Mouse (Mus musculus): Measurements from ENCODE around the gene Tnfrsf21. TPM values are rescaled to one million over a fixed set of nuclear protein-coding genes. Genes with fewer than 3 reads are reported as not detected.

Gene Tnfrsf21
- polyA plus RNA-seq, 1 experiment from 2014 or later: 29.4 TPM

DNA sequence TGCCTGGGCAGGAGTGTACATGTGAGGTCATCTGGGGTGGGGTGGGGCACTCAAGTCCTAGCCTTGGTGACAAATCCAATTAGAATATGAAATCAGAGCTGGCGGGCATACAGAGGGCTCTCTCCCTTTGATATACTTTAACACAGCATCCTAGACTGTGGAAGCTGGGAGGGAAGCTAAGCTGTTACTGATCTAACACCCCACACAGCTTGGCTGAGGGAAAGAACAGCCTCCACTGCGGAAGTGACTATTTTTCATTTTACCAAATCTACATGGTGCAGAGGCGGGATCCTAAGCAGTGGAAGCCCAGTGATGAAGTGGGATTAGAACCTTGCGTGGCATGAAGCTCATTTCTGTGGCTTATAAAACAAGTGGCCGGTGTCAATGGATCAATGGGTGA is 4.7 kb downstream of the Tnfrsf21 start:
- Histone ChIP-seq H3K4me2 (no peak overlapping the region), H3K4me3 (ENCODE audit: low read depth, low read length) (no peak overlapping the region), H3K27me3 (ENCODE audit: control insufficient read depth, insufficient read depth, low read length) (no peaks in the 10 kb centered on the region), H3K9ac (ENCODE audit: low read length) (no peak overlapping the region), H3K36me3 (ENCODE audit: control insufficient read depth, insufficient read depth, low read length) (no peaks in the 10 kb centered on the region), H3K4me1 (ENCODE audit: control insufficient read depth, insufficient read depth, low read length) (no peaks in the 10 kb centered on the region), H3K27ac (ENCODE audit: low read depth, low read length) (no peak overlapping the region), H3K9me3 (ENCODE audit: control insufficient read depth, low read length) (no peaks in the 10 kb centered on the region)
- WGBS: 88% methylated on average over 5 of the region's 5 CpGs
- DNase-seq (ENCODE audit: low spot score, missing footprints): no peak
- no peak for ATAC-seq (ENCODE audit: low FRiP score)

DNA sequence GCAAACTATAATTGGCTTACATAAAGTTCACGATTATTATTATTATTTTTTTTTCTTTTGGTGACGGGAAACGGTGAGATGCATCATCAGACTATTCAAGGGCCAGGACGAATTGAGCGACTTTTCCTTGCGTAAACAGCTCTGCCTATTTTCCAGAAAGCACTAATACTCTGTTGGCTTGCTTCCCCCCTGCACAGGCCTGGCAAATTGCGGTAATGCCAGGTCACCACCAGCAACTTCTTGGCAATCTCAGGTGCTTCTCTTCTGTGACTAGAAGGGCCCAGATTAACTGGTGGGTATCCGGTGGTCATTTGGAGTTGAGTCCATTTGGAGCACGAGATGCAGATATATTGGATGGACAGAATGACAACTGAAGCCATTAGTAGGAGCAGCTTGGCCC is 5.7 kb downstream of the Tnfrsf21 start:
- ATAC-seq (ENCODE audit: low FRiP score) (no peak), DNase-seq (ENCODE audit: low spot score, missing footprints) (no peak)
- Histone ChIP-seq H3K36me3 (ENCODE audit: control insufficient read depth, insufficient read depth, low read length) (no peaks in the 10 kb centered on the region), H3K9ac (ENCODE audit: low read length) (no peak overlapping the region), H3K27me3 (ENCODE audit: control insufficient read depth, insufficient read depth, low read length) (no peaks in the 10 kb centered on the region), H3K9me3 (ENCODE audit: control insufficient read depth, low read length) (no peaks in the 10 kb centered on the region), H3K27ac (ENCODE audit: low read depth, low read length) (no peak overlapping the region), H3K4me3 (ENCODE audit: low read depth, low read length) (no peak overlapping the region), H3K4me2 (no peak overlapping the region), H3K4me1 (ENCODE audit: control insufficient read depth, insufficient read depth, low read length) (no peaks in the 10 kb centered on the region)
- WGBS: 93% methylated on average over 9 of the region's 9 CpGs

GRCm38 (mm10) chr17:43023637-43024217 is 7.4 kb downstream of the Tnfrsf21 start:
- DNase-seq (ENCODE audit: low spot score, missing footprints) (no peak), ATAC-seq (ENCODE audit: low FRiP score) (no peak)
- Histone ChIP-seq H3K27ac (ENCODE audit: low read depth, low read length) (no peak overlapping the region), H3K4me3 (ENCODE audit: low read depth, low read length) (no peak overlapping the region), H3K27me3 (ENCODE audit: control insufficient read depth, insufficient read depth, low read length) (no peaks in the 10 kb centered on the region), H3K9me3 (ENCODE audit: control insufficient read depth, low read length) (no peaks in the 10 kb centered on the region), H3K4me2 (no peak overlapping the region), H3K9ac (ENCODE audit: low read length) (no peak overlapping the region), H3K4me1 (ENCODE audit: control insufficient read depth, insufficient read depth, low read length) (no peaks in the 10 kb centered on the region), H3K36me3 (ENCODE audit: control insufficient read depth, insufficient read depth, low read length) (no peaks in the 10 kb centered on the region)
- WGBS: 88% methylated on average over 12 of the region's 12 CpGs

DNA sequence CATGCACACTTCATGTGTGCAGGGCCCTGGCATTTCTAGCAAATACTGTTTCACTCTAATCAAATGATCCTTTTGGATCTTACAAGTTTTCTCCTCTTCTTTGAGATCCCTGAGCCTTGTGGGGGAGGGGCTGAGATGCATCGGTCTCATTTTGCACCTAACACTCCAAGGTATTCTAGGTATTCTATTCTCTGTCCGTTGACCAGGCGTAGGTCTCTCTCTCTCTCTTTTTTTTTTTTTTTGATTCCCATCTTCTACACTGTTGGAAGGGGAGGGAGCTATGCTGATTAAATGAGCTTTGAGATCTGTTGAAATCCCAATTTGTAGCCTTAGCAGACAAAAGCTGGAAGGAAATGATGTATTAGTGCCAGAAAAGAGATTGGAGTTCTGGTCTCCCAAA is 8.2 kb downstream of the Tnfrsf21 start:
- Histone ChIP-seq H3K9ac (ENCODE audit: low read length) (no peak overlapping the region), H3K36me3 (ENCODE audit: control insufficient read depth, insufficient read depth, low read length) (no peaks in the 10 kb centered on the region), H3K27me3 (ENCODE audit: control insufficient read depth, insufficient read depth, low read length) (no peaks in the 10 kb centered on the region), H3K4me1 (ENCODE audit: control insufficient read depth, insufficient read depth, low read length) (no peaks in the 10 kb centered on the region), H3K27ac (ENCODE audit: low read depth, low read length) (no peak overlapping the region), H3K4me2 (no peak overlapping the region), H3K9me3 (ENCODE audit: control insufficient read depth, low read length) (no peaks in the 10 kb centered on the region), H3K4me3 (ENCODE audit: low read depth, low read length) (no peak overlapping the region)
- DNase-seq (ENCODE audit: low spot score, missing footprints) (no peak), ATAC-seq (ENCODE audit: low FRiP score) (no peak)
- 82% methylated on average over 3 of the region's 3 CpGs for WGBS

DNA sequence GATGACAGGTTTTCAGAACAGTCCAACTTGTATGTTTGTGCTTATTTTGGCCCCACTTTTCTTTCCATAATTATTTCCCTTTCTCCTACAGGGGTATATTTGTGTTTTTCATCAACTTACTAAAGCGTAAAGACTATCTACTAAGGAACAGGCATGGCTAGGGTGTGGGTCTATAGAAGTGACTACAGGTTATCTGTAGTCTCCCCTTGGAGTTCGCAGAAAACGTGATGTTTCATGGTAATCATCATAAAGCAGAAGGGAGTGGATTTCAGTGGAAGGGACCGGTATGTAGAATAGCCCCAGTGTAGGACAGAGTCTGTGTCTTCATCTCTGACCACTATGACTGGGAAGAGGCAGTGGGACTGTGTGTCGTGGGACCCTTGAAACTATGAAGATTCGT is 8.7 kb downstream of the Tnfrsf21 start:
- Histone ChIP-seq H3K36me3 (ENCODE audit: control insufficient read depth, insufficient read depth, low read length) (no peaks in the 10 kb centered on the region), H3K9me3 (ENCODE audit: control insufficient read depth, low read length) (no peaks in the 10 kb centered on the region), H3K27ac (ENCODE audit: low read depth, low read length) (no peak overlapping the region), H3K4me2 (no peak overlapping the region), H3K4me1 (ENCODE audit: control insufficient read depth, insufficient read depth, low read length) (no peaks in the 10 kb centered on the region), H3K9ac (ENCODE audit: low read length) (no peak overlapping the region), H3K4me3 (ENCODE audit: low read depth, low read length) (no peak overlapping the region), H3K27me3 (ENCODE audit: control insufficient read depth, insufficient read depth, low read length) (no peaks in the 10 kb centered on the region)
- WGBS: 91% methylated on average over 6 of the region's 6 CpGs
- peak; percentile 51 for DNase-seq (ENCODE audit: low spot score, missing footprints)
- no peak for ATAC-seq (ENCODE audit: low FRiP score)

GRCm38 (mm10) chr17:43025819-43026593 is 9.7 kb downstream of the Tnfrsf21 start:
- Histone ChIP-seq H3K4me1 (ENCODE audit: control insufficient read depth, insufficient read depth, low read length) (no peaks in the 10 kb centered on the region), H3K4me2 (no peak overlapping the region), H3K27me3 (ENCODE audit: control insufficient read depth, insufficient read depth, low read length) (no peaks in the 10 kb centered on the region), H3K9ac (ENCODE audit: low read length) (no peak overlapping the region), H3K4me3 (ENCODE audit: low read depth, low read length) (no peak overlapping the region), H3K36me3 (ENCODE audit: control insufficient read depth, insufficient read depth, low read length) (no peaks in the 10 kb centered on the region), H3K9me3 (ENCODE audit: control insufficient read depth, low read length) (no peaks in the 10 kb centered on the region), H3K27ac (ENCODE audit: low read depth, low read length) (no peak overlapping the region)
- DNase-seq (ENCODE audit: low spot score, missing footprints): no peak
- 94% methylated on average over 22 of the region's 22 CpGs for WGBS
- no peak for ATAC-seq (ENCODE audit: low FRiP score)

DNA sequence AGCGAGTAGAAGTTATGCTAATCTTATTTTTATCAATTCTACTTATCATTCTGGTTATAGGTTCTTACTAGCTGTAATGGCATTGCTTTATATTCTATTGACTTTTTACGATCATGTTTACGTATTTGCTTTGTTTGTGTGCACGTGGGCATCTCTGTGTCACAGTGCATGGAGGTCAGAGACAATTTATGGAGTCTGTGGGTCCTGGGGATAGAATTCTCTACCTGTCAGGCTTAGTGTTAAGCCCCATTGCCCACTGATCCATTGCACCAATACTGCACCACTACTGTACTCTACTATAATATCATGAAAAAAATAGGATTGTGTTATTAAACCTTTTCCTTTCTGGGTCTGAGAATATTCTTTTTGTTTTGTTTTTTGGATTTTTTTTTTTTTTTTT is 10.4 kb downstream of the Tnfrsf21 start:
- WGBS: 93% methylated on average over 4 of the region's 4 CpGs
- no peaks in the 10 kb centered on the region for H3K4me1 ChIP-seq (ENCODE audit: control insufficient read depth, insufficient read depth, low read length)
- ATAC-seq (ENCODE audit: low FRiP score): no peak

DNA sequence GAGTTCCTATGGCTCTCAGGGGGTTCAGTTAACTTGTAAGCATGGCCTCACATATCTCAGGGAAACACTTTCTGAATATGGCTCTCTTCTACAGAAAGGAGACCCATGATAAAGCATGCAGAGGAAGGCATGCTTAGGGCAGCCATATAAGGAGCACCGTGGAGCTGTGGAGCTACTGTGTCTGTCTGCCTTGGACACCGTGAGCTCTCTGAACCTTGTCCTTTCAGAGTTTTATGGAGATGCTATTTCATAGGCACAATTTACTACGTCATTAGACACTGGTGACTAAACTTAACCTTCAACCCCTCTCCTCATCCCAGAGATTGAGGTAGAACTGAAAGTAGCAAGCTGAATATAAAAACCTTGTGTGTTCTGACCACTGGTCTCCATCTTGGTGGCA is 13.2 kb downstream of the Tnfrsf21 start:
- no peak overlapping the region for H3K4me3 ChIP-seq (ENCODE audit: low read depth, low read length)
- no peaks in the 10 kb centered on the region for H3K27me3 ChIP-seq (ENCODE audit: control insufficient read depth, insufficient read depth, low read length)
- H3K4me1 ChIP-seq (ENCODE audit: control insufficient read depth, insufficient read depth, low read length): no peaks in the 10 kb centered on the region
- ATAC-seq (ENCODE audit: low FRiP score) (no peak), DNase-seq (ENCODE audit: low spot score, missing footprints) (no peak)
- no peak overlapping the region for H3K27ac ChIP-seq (ENCODE audit: low read depth, low read length)
- no peak overlapping the region for H3K4me2 ChIP-seq
- no peak overlapping the region for H3K9ac ChIP-seq (ENCODE audit: low read length)
- H3K9me3 ChIP-seq (ENCODE audit: control insufficient read depth, low read length): no peaks in the 10 kb centered on the region
- 97% methylated on average over 3 of the region's 3 CpGs for WGBS
- no peaks in the 10 kb centered on the region for H3K36me3 ChIP-seq (ENCODE audit: control insufficient read depth, insufficient read depth, low read length)

More for the DNA sequence above, 10.4 kb downstream of the Tnfrsf21 start:
- no peaks in the 10 kb centered on the region for H3K9me3 ChIP-seq (ENCODE audit: control insufficient read depth, low read length)
- no peak overlapping the region for H3K9ac ChIP-seq (ENCODE audit: low read length)
- no peaks in the 10 kb centered on the region for H3K36me3 ChIP-seq (ENCODE audit: control insufficient read depth, insufficient read depth, low read length)
- H3K4me3 ChIP-seq (ENCODE audit: low read depth, low read length): no peak overlapping the region
- H3K27ac ChIP-seq (ENCODE audit: low read depth, low read length): no peak overlapping the region
- H3K4me2 ChIP-seq: no peak overlapping the region
- no peak for DNase-seq (ENCODE audit: low spot score, missing footprints)
- no peaks in the 10 kb centered on the region for H3K27me3 ChIP-seq (ENCODE audit: control insufficient read depth, insufficient read depth, low read length)

DNA sequence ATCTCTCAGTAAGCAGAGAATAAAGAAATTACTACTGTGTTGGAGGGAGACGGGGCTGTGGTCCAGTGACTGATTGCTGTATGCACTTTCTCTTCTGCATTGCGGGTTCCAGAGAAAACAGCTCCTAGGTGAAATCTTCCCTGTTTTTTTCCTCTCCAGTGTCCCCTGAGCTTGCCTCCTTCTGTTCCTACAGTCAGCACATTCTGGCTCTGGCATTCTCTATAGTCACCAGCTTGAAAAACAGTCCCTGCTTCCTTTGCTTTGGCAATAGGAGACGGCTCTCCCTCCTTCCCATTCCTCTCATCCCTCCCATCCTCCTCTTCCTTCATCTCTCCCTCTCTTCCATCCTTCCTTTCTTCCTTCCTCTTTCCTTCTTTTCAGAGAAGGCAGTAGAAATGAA is 13.9 kb downstream of the Tnfrsf21 start:
- DNase-seq (ENCODE audit: low spot score, missing footprints) (no peak), ATAC-seq (ENCODE audit: low FRiP score) (no peak)
- Histone ChIP-seq H3K27me3 (ENCODE audit: control insufficient read depth, insufficient read depth, low read length) (no peaks in the 10 kb centered on the region), H3K4me1 (ENCODE audit: control insufficient read depth, insufficient read depth, low read length) (no peaks in the 10 kb centered on the region), H3K9me3 (ENCODE audit: control insufficient read depth, low read length) (no peaks in the 10 kb centered on the region), H3K9ac (ENCODE audit: low read length) (no peak overlapping the region), H3K4me2 (no peak overlapping the region), H3K36me3 (ENCODE audit: control insufficient read depth, insufficient read depth, low read length) (no peaks in the 10 kb centered on the region), H3K27ac (ENCODE audit: low read depth, low read length) (no peak overlapping the region), H3K4me3 (ENCODE audit: low read depth, low read length) (no peak overlapping the region)
- WGBS: 92% methylated on average over 3 of the region's 3 CpGs
